Mouse (Mus musculus) C2C12 (cell line): ENCODE measurements around the gene Sprr3. TPM values are rescaled to one million over a fixed set of nuclear protein-coding genes. Genes with fewer than 3 reads are reported as not detected.
"Not testable (repeated sequence)": the region's sequence is repeated elsewhere in the genome, so short reads cannot be mapped to it uniquely, and the experiment has no call there.

ENCODE experiments used
- H3K27me3 ChIP-seq: one replicate; pipeline ENCODE4 v1.6.1; 2011; ENCODE audit not compliant: control insufficient read depth, insufficient read depth, insufficient read length
- H3K36me3 ChIP-seq: one replicate; pipeline ENCODE4 v1.6.1; 2011; ENCODE audit not compliant: control insufficient read depth, insufficient read depth
- H3K4me3 ChIP-seq: one replicate; pipeline ENCODE4 v1.5.1; 2011; ENCODE audit warnings: mild to moderate bottlenecking, control low read depth; ENCODE audit not compliant: poor library complexity, insufficient read depth, severe bottlenecking
- H3K79me2 ChIP-seq: one replicate; pipeline ENCODE4 v1.6.1; 2011; ENCODE audit not compliant: control insufficient read depth, insufficient read depth
- H3K79me3 ChIP-seq: one replicate; pipeline ENCODE4 v1.6.1; 2011; ENCODE audit warnings: low read depth, control low read depth
- H3ac ChIP-seq: one replicate; pipeline ENCODE3; 2011; ENCODE audit warnings: low read depth; ENCODE audit not compliant: control insufficient read depth, insufficient read length
- CEBPB ChIP-seq: IDR thresholded peaks from one replicate; pipeline ENCODE4 v1.6.1; 2011; ENCODE audit warnings: low read depth, mild to moderate bottlenecking, control low read depth, moderate library complexity
- CTCF ChIP-seq: IDR thresholded peaks from one replicate; pipeline ENCODE4 v1.5.1; 2011; ENCODE audit not compliant: control insufficient read depth, insufficient read depth, insufficient read length
- FOSL1 ChIP-seq: IDR thresholded peaks from one replicate; pipeline ENCODE4 v1.8.0; 2011; ENCODE audit warnings: mild to moderate bottlenecking, low read length; ENCODE audit not compliant: poor library complexity, insufficient read depth, severe bottlenecking
- MAX ChIP-seq: IDR thresholded peaks from one replicate; pipeline ENCODE4 v1.6.1; 2011; ENCODE audit warnings: mild to moderate bottlenecking, control low read depth
- MYOD1 ChIP-seq: IDR thresholded peaks from one replicate; pipeline ENCODE4 v1.6.1; 2011; ENCODE audit warnings: low read depth; ENCODE audit not compliant: control insufficient read depth, insufficient read length
- MYOG ChIP-seq: IDR thresholded peaks from one replicate; pipeline ENCODE4 v1.6.1; 2011; ENCODE audit not compliant: control insufficient read depth, insufficient read length; ENCODE audit errors: extremely low read depth
- USF1 ChIP-seq: IDR thresholded peaks from one replicate; pipeline ENCODE4 v1.6.1; 2011; ENCODE audit warnings: low read depth, mild to moderate bottlenecking, control low read depth, moderate library complexity
- long read RNA-seq, 2 experiments: library from polyadenylated mRNA; unstranded; transcript quantifications; one replicate each; pipeline ENCODE4 v2.0.0; 2019 to 2020
- polyA plus RNA-seq: library from polyadenylated mRNA; unstranded; fragments of >200 nt; fragmentation: generic; extraction: Trizol; gene quantifications from one replicate; pipeline ENCODE4 v1.2.1, GENCODE M21; 2012; ENCODE audit warnings: missing spikeins

Sprr3 gene
- polyA plus RNA-seq, result not detected
- long read RNA-seq, experiment 1, result 0 reads
- long read RNA-seq, experiment 2, result 0 reads

- H3K79me3 ChIP-seq, result no peaks in the 10 kb centered on the region
- TF ChIP-seq USF1 (no peak), MYOG (no peak), FOSL1 (no peak), MYOD1 (no peak), CEBPB (no peak), CTCF (no peak), MAX (no peak)
- no peaks in the 10 kb centered on the region for H3K79me2 ChIP-seq
- no peaks in the 10 kb centered on the region for H3K36me3 ChIP-seq
- H3K4me3 ChIP-seq, result no peak within 1 kb of the TSS
- H3ac ChIP-seq, result no peak within 1 kb of the TSS
- no peaks in the 10 kb centered on the region for H3K27me3 ChIP-seq
These were observed at the start of gene Sprr3 for GRCm38 (mm10) chr3:92458620-92459019. Gene Sprr3 (minus strand): TSS chr3:92458720.

GRCm38 (mm10) chr3:92508185-92508584 lies 49.7 kb upstream of the Sprr3 start:
- H3K27me3 ChIP-seq, result no peaks in the 10 kb centered on the region
- no peaks in the 10 kb centered on the region for H3K36me3 ChIP-seq
- no peak overlapping the region for H3K4me3 ChIP-seq
- TF ChIP-seq MAX (no peak), FOSL1 (no peak), MYOG (no peak), MYOD1 (no peak), USF1 (no peak), CEBPB (no peak), CTCF (no peak)
- no peaks in the 10 kb centered on the region for H3K79me2 ChIP-seq
- H3ac ChIP-seq, result no peak overlapping the region
- H3K79me3 ChIP-seq, result no peaks in the 10 kb centered on the region

GRCm38 (mm10) chr3:92503528-92503927 lies 45.0 kb upstream of the Sprr3 start:
- H3K79me2 ChIP-seq, result no peaks in the 10 kb centered on the region
- H3ac ChIP-seq, result no peak overlapping the region
- no peaks in the 10 kb centered on the region for H3K36me3 ChIP-seq
- H3K79me3 ChIP-seq, result no peaks in the 10 kb centered on the region
- H3K27me3 ChIP-seq, result no peaks in the 10 kb centered on the region
- TF ChIP-seq MYOG (no peak), USF1 (no peak), FOSL1 (no peak), CTCF (no peak), MYOD1 (no peak), MAX (no peak), CEBPB (no peak)
- no peak overlapping the region for H3K4me3 ChIP-seq

GRCm38 (mm10) chr3:92500393-92500792 lies 41.9 kb upstream of the Sprr3 start, which contains the start of gene Sprr4:
Gene Sprr4 (minus strand): TSS chr3:92500493.
- H3ac ChIP-seq, result no peak within 1 kb of the TSS
- H3K27me3 ChIP-seq, result no peaks in the 10 kb centered on the region
- H3K4me3 ChIP-seq, result no peak within 1 kb of the TSS
- TF ChIP-seq CTCF, result no peak
- no peak for TF ChIP-seq MYOG
- no peaks in the 10 kb centered on the region for H3K36me3 ChIP-seq
- no peaks in the 10 kb centered on the region for H3K79me2 ChIP-seq
- H3K79me3 ChIP-seq, result no peaks in the 10 kb centered on the region

- not testable (repeated sequence) for H3K4me3 ChIP-seq, H3K79me2 ChIP-seq, H3K79me3 ChIP-seq, H3K36me3 ChIP-seq, H3K27me3 ChIP-seq, H3ac ChIP-seq
These were observed 31.7 kb upstream of the Sprr3 start for GRCm38 (mm10) chr3:92490262-92490661.

GRCm38 (mm10) chr3:92486307-92486706 lies 27.8 kb upstream of the Sprr3 start:
- TF ChIP-seq USF1 (no peak), CEBPB (no peak), MAX (no peak), MYOD1 (no peak), FOSL1 (no peak), MYOG (no peak), CTCF (no peak)
- H3K27me3 ChIP-seq, result no peaks in the 10 kb centered on the region

More at GRCm38 (mm10) chr3:92486307-92486706, 27.8 kb upstream of the Sprr3 start:
- Histone ChIP-seq H3K4me3 (no peak overlapping the region), H3K79me2 (no peaks in the 10 kb centered on the region), H3ac (no peak overlapping the region), H3K36me3 (no peaks in the 10 kb centered on the region), H3K79me3 (no peaks in the 10 kb centered on the region)
